Mouse (Mus musculus) liver, embryonic 15.5 days (tissue): ENCODE results near the gene Cyp4a14. TPM values are rescaled to one million over a fixed set of nuclear protein-coding genes. Genes with fewer than 3 reads are reported as not detected.
"Not testable (repeated sequence)": the region's sequence is repeated elsewhere in the genome, so short reads cannot be mapped to it uniquely, and the experiment has no call there.

Experiments used
- ATAC-seq: fragments of 200-750 bp; cut with Nextera tagmentation; 2 replicates; pipeline ENCODE4 v1.8.0; 2017; ENCODE audit warnings: moderate number of reproducible peaks, mild to moderate bottlenecking, moderate library complexity; ENCODE audit not compliant: insufficient read depth
- H3K27ac ChIP-seq: fragments of 300-500 bp; sonication (generic); replicated peaks from 2 replicates; pipeline ENCODE4 v1.5.1; 2015; ENCODE audit warnings: mild to moderate bottlenecking, inconsistent platforms
- H3K27me3 ChIP-seq: fragments of 300-500 bp; sonication (generic); 2 replicates; pipeline ENCODE4 v1.6.1; 2015; ENCODE audit warnings: mild to moderate bottlenecking, inconsistent platforms
- H3K36me3 ChIP-seq: fragments of 300-500 bp; sonication (generic); replicated peaks from 2 replicates; pipeline ENCODE4 v1.6.1; 2015; ENCODE audit warnings: moderate library complexity, mild to moderate bottlenecking, inconsistent platforms
- H3K4me1 ChIP-seq: fragments of 300-500 bp; sonication (generic); replicated peaks from 2 replicates; pipeline ENCODE4 v1.6.1; 2015; ENCODE audit warnings: inconsistent platforms
- H3K4me2 ChIP-seq: fragments of 300-500 bp; sonication (generic); 2 replicates; pipeline ENCODE4 v1.6.1; 2015; ENCODE audit warnings: moderate library complexity, mild to moderate bottlenecking, inconsistent platforms
- H3K4me3 ChIP-seq: fragments of 300-500 bp; sonication (generic); replicated peaks from 2 replicates; pipeline ENCODE4 v1.5.1; 2015; ENCODE audit warnings: mild to moderate bottlenecking, inconsistent platforms
- H3K9ac ChIP-seq: fragments of 300-500 bp; sonication (generic); 2 replicates; pipeline ENCODE4 v1.6.1; 2015; ENCODE audit warnings: moderate library complexity, mild to moderate bottlenecking, inconsistent platforms
- H3K9me3 ChIP-seq: fragments of 300-500 bp; sonication (generic); replicated peaks from 2 replicates; pipeline ENCODE4 v1.6.1; 2016; ENCODE audit warnings: inconsistent platforms
- WGBS: fragments of 180-500 bp; shearing (Covaris S2); methylation state at CpG from one replicate; pipeline ENCODE4 v1.1.7; 2015; ENCODE audit warnings: mixed read lengths; ENCODE audit not compliant: insufficient replicate concordance; 5-methylcytosine and 5-hydroxymethylcytosine counted together
- polyA plus RNA-seq: library from polyadenylated mRNA; unstranded; fragments of >200 nt; fragmentation: Nextera tagmentation; extraction: Ambion mirVana; gene quantifications from 2 replicates; pipeline ENCODE4 v1.2.1, GENCODE M21; 2015

Cyp4a14 gene
- polyA plus RNA-seq = not detected in 2 replicates

- no peak for ATAC-seq
- Histone ChIP-seq H3K9me3 (no peaks in the 10 kb centered on the region), H3K4me1 (no peaks in the 10 kb centered on the region), H3K36me3 (no peaks in the 10 kb centered on the region), H3K4me3 (no peak within 1 kb of the TSS), H3K27me3 (no peaks in the 10 kb centered on the region), H3K27ac (no peak within 1 kb of the TSS), H3K9ac (no peak within 1 kb of the TSS), H3K4me2 (no peak within 1 kb of the TSS)
- WGBS = 77% methylated on average over 1 of the region's 1 CpGs
Measured at GRCm38 (mm10) chr4:115496001-115496400, at the start of gene Cyp4a14. Gene Cyp4a14, minus strand, starts transcription at chr4:115496142.

GRCm38 (mm10) chr4:115545101-115545500 is 49.2 kb upstream of the Cyp4a14 start:
- Histone ChIP-seq H3K36me3 (no peaks in the 10 kb centered on the region), H3K4me1 (no peaks in the 10 kb centered on the region), H3K4me2 (no peak overlapping the region), H3K9me3 (no peaks in the 10 kb centered on the region), H3K9ac (no peak overlapping the region), H3K27me3 (no peaks in the 10 kb centered on the region), H3K27ac (no peak overlapping the region), H3K4me3 (no peak overlapping the region)
- no peak for ATAC-seq
- 28% methylated on average over 1 of the region's 1 CpGs for WGBS

- Histone ChIP-seq H3K9ac (no peak overlapping the region), H3K36me3 (no peaks in the 10 kb centered on the region), H3K4me2 (no peak overlapping the region), H3K9me3 (no peaks in the 10 kb centered on the region), H3K4me3 (no peak overlapping the region), H3K27me3 (no peaks in the 10 kb centered on the region), H3K27ac (no peak overlapping the region), H3K4me1 (no peaks in the 10 kb centered on the region)
- 74% methylated on average over 2 of the region's 2 CpGs for WGBS
- ATAC-seq = no peak
Measured at GRCm38 (mm10) chr4:115521766-115522165, 25.8 kb upstream of the Cyp4a14 start.

- 39% methylated on average over 4 of the region's 4 CpGs for WGBS
- Histone ChIP-seq H3K27ac (no peak overlapping the region), H3K27me3 (no peaks in the 10 kb centered on the region), H3K9ac (no peak overlapping the region), H3K4me1 (no peaks in the 10 kb centered on the region), H3K9me3 (no peaks in the 10 kb centered on the region), H3K4me2 (no peak overlapping the region), H3K36me3 (no peaks in the 10 kb centered on the region), H3K4me3 (no peak overlapping the region)
- no peak for ATAC-seq
Measured at GRCm38 (mm10) chr4:115519444-115519843, 23.5 kb upstream of the Cyp4a14 start.

GRCm38 (mm10) chr4:115518000-115518399 is 22.1 kb upstream of the Cyp4a14 start, which contains the start of gene Cyp4a10:
Gene Cyp4a10, plus strand, starts transcription at chr4:115518264.
- H3K36me3 ChIP-seq, H3K27me3 ChIP-seq, H3K9me3 ChIP-seq, H3K4me2 ChIP-seq, H3K27ac ChIP-seq, H3K4me1 ChIP-seq, ATAC-seq, H3K9ac ChIP-seq, H3K4me3 ChIP-seq: not testable (repeated sequence)
- 60% methylated on average over 5 of the region's 5 CpGs for WGBS

- not testable (repeated sequence) for H3K4me3 ChIP-seq, H3K4me2 ChIP-seq, H3K27me3 ChIP-seq, H3K36me3 ChIP-seq, H3K4me1 ChIP-seq, H3K27ac ChIP-seq, ATAC-seq, H3K9me3 ChIP-seq, H3K9ac ChIP-seq
Measured at GRCm38 (mm10) chr4:115513964-115514363, 18.0 kb upstream of the Cyp4a14 start.

GRCm38 (mm10) chr4:115497466-115497865 is 1.5 kb upstream of the Cyp4a14 start:
- no peak overlapping the region for H3K9ac ChIP-seq
- no peaks in the 10 kb centered on the region for H3K36me3 ChIP-seq
- ATAC-seq = peak; percentile 57; the same call in 1 of the 2 replicates
- no peaks in the 10 kb centered on the region for H3K4me1 ChIP-seq
- no peaks in the 10 kb centered on the region for H3K9me3 ChIP-seq
- WGBS = 58% methylated on average over 3 of the region's 3 CpGs
- H3K4me2 ChIP-seq = no peak overlapping the region
- no peak overlapping the region for H3K27ac ChIP-seq
- no peak overlapping the region for H3K4me3 ChIP-seq
- H3K27me3 ChIP-seq = no peaks in the 10 kb centered on the region

GRCm38 (mm10) chr4:115481006-115481652 is 14.8 kb downstream of the Cyp4a14 start:
- Histone ChIP-seq H3K9me3 (no peaks in the 10 kb centered on the region), H3K27ac (no peak overlapping the region), H3K27me3 (no peaks in the 10 kb centered on the region), H3K36me3 (no peaks in the 10 kb centered on the region), H3K4me3 (no peak overlapping the region), H3K9ac (no peak overlapping the region), H3K4me1 (no peaks in the 10 kb centered on the region), H3K4me2 (no peak overlapping the region)
- no peak for ATAC-seq
- WGBS = 40% methylated on average over 6 of the region's 6 CpGs

- H3K4me2 ChIP-seq, H3K27ac ChIP-seq, H3K9ac ChIP-seq, ATAC-seq, H3K4me3 ChIP-seq, H3K4me1 ChIP-seq, H3K9me3 ChIP-seq, H3K36me3 ChIP-seq, H3K27me3 ChIP-seq: not testable (repeated sequence)
Measured at GRCm38 (mm10) chr4:115476051-115476450, 19.9 kb downstream of the Cyp4a14 start.

- H3K27ac ChIP-seq, H3K4me2 ChIP-seq, H3K36me3 ChIP-seq, H3K9me3 ChIP-seq, H3K4me1 ChIP-seq, H3K27me3 ChIP-seq, H3K9ac ChIP-seq, H3K4me3 ChIP-seq, ATAC-seq: not testable (repeated sequence)
- WGBS = 44% methylated on average over 3 of the region's 3 CpGs
Measured at GRCm38 (mm10) chr4:115473585-115473984, 22.4 kb downstream of the Cyp4a14 start.

- 49% methylated on average over 3 of the region's 3 CpGs for WGBS
- Histone ChIP-seq H3K27me3 (no peaks in the 10 kb centered on the region), H3K4me3 (no peak within 1 kb of the TSS), H3K27ac (no peak within 1 kb of the TSS), H3K36me3 (no peaks in the 10 kb centered on the region), H3K9me3 (no peaks in the 10 kb centered on the region), H3K9ac (no peak within 1 kb of the TSS), H3K4me1 (no peaks in the 10 kb centered on the region), H3K4me2 (no peak within 1 kb of the TSS)
- ATAC-seq = no peak
Measured at GRCm38 (mm10) chr4:115452304-115452703, 43.6 kb downstream of the Cyp4a14 start, which contains the start of gene Cyp4a30b. Gene Cyp4a30b, plus strand, starts transcription at chr4:115452604.

- no peak overlapping the region for H3K9ac ChIP-seq
- H3K27ac ChIP-seq = no peak overlapping the region
- no peaks in the 10 kb centered on the region for H3K36me3 ChIP-seq
- no peak for ATAC-seq
- WGBS = 42% methylated on average over 3 of the region's 3 CpGs
- H3K9me3 ChIP-seq = no peaks in the 10 kb centered on the region
- no peaks in the 10 kb centered on the region for H3K27me3 ChIP-seq
- no peak overlapping the region for H3K4me2 ChIP-seq
- H3K4me3 ChIP-seq = no peak overlapping the region
- no peaks in the 10 kb centered on the region for H3K4me1 ChIP-seq
Measured at GRCm38 (mm10) chr4:115450577-115451137, 45.3 kb downstream of the Cyp4a14 start.
